Mouse (Mus musculus) lung, adult 2 months (tissue): ENCODE data around the gene Tepsin.

Experiments
- CTCF ChIP-seq: fragments of 200-500 bp; IDR thresholded peaks from 2 replicates; pipeline ENCODE4 v1.5.1; 2011; ENCODE audit warnings: mild to moderate bottlenecking, low read length, control low read depth; ENCODE audit not compliant: insufficient read depth
- POLR2A ChIP-seq: fragments of 200-500 bp; IDR thresholded peaks from 2 replicates; pipeline ENCODE4 v1.6.1; 2011; ENCODE audit warnings: low read depth, mild to moderate bottlenecking, control low read depth, low read length, borderline replicate concordance; ENCODE audit errors: extremely low read depth

- no peak for TF ChIP-seq CTCF
- no peak for TF ChIP-seq POLR2A
These were observed 16.1 kb upstream of the Tepsin start for GRCm38 (mm10) chr11:120114488-120115215.
